Mouse (Mus musculus): Measurements from ENCODE around the gene Hacl1. TPM values are rescaled to one million over a fixed set of nuclear protein-coding genes. Genes with fewer than 3 reads are reported as not detected.

Gene Hacl1
- total and polyA plus RNA-seq, 2 experiments: 631 to 647 TPM

DNA sequence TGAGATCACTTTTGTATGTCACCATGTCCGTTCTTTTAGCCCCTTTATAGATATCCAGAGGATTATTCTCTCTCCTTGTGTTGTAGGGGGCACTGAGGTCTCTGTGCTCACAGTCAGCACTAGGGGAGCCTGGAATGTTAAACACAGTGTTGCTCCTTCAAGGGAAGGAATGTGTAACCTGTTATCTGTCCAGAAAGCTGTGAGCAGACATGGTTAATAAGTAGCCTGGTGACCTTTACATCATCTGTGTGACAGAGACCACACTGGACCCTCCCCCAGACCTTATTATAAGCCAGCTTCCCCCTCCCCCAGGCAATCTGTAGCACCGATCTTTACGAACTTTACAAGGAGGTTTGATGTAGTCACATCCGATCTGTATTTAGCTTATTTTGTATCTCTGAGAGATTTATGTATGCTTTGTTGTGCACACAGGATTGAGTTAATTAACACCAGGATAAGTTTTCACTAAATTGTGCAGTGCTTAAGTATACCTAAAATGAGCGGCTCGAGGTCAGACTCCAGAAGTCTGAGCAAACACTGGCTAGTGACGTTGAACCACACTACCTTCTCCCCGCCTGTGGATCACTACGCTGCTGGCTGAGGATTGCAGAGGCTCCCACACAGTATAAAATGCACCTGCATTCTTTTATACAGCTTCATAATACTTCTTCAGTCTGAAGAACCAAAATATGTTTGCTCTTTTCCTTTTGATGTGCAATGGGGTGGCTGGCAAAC, 75.4 kb downstream of the Hacl1 start:
- WGBS: 47% methylated on average over 9 of the region's 9 CpGs
- DNase-seq (ENCODE audit: extremely low read depth, low read depth, low spot score): peak; percentile 10
- no peaks in the 10 kb centered on the region for H3K27me3 ChIP-seq (ENCODE audit: control insufficient read depth, insufficient read depth, low read length)
- H3K4me1 ChIP-seq (ENCODE audit: control insufficient read depth, insufficient read depth, low read length): no peaks in the 10 kb centered on the region
- TF ChIP-seq CTCF (IDR thresholded peaks at IDR 0.05; ENCODE audit: low read depth, low read length): no peak
- no peak for TF ChIP-seq POLR2A (IDR thresholded peaks at IDR 0.05; ENCODE audit: extremely low read depth, insufficient read depth, low read length)
- H3K9ac ChIP-seq (ENCODE audit: low read depth, low read length): no peak overlapping the region
- no peaks in the 10 kb centered on the region for H3K79me2 ChIP-seq (ENCODE audit: control insufficient read depth, insufficient read depth, low read length)
- no peak overlapping the region for H3K27ac ChIP-seq (replicated peaks; ENCODE audit: insufficient read depth, low read depth, low read length)
- no peak overlapping the region for H3K4me3 ChIP-seq (ENCODE audit: insufficient read depth, low read depth, low read length)
- H3K36me3 ChIP-seq (ENCODE audit: control insufficient read depth, insufficient read depth, low read length): no peaks in the 10 kb centered on the region

DNA sequence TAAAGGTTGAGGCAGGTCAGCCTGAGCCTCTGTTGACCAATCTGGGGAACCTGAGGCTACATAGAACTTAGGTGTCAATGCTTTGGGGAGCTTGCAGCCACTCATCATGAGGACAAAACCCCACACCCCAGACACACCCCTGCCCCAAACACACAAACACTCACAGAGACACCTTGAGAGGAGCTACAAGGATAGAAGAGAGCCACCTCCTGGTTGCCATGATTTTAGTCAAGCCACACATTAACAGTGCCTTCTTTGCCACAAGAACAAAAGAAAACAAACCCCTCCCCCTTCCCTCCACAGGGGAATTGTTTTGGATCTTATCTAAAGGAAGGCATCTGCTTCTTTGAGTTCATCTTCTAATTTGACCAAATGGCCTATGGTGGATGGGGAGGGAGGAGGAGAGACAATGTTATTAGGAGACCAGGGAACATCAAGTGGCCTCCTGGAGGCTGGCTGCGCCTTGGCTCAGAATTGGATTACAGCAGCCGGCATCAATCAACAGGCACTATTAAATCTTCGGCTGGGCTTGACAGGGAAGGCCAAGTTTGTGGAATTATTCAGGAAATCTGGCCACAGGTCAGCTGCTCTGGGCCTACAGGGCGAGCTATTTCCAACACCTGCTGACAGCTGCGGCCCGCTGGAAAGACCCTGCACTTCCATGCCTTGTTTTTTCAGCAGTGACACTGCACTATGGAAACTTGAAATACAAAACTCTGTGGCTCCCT, 76.5 kb downstream of the Hacl1 start:
- DNase-seq (ENCODE audit: extremely low read depth, low read depth, low spot score): peak; percentile 3
- Histone ChIP-seq H3K4me3 (ENCODE audit: insufficient read depth, low read depth, low read length) (no peak overlapping the region), H3K27me3 (ENCODE audit: control insufficient read depth, insufficient read depth, low read length) (no peaks in the 10 kb centered on the region), H3K27ac (replicated peaks; ENCODE audit: insufficient read depth, low read depth, low read length) (no peak overlapping the region), H3K36me3 (ENCODE audit: control insufficient read depth, insufficient read depth, low read length) (no peaks in the 10 kb centered on the region), H3K79me2 (ENCODE audit: control insufficient read depth, insufficient read depth, low read length) (no peaks in the 10 kb centered on the region), H3K9ac (ENCODE audit: low read depth, low read length) (no peak overlapping the region), H3K4me1 (ENCODE audit: control insufficient read depth, insufficient read depth, low read length) (no peaks in the 10 kb centered on the region)
- 58% methylated on average over 6 of the region's 6 CpGs for WGBS
- TF ChIP-seq CTCF (IDR thresholded peaks at IDR 0.05; ENCODE audit: low read depth, low read length) (no peak), POLR2A (IDR thresholded peaks at IDR 0.05; ENCODE audit: extremely low read depth, insufficient read depth, low read length) (no peak)

DNA sequence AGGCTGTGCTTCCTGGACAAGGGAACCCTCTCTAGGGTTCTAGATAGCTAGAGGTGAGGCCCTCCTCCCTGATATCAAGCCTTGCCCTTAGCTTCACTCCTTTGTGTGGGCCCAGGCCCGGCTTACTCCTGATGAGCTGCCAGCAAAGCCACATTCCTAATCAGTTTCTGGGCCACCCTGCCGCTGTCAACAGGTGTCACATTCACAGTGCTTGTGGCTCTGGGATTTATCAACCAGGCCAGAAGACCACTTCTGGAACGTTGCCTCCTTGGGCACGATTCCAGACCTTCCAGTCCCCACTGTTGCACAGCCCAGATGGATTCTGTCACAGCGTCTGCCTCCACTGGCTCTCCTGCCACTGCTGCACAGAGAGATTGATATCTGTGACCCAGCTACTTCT, 80.2 kb downstream of the Hacl1 start:
- TF ChIP-seq CTCF (IDR thresholded peaks at IDR 0.05; ENCODE audit: low read depth, low read length): no peak
- TF ChIP-seq POLR2A (IDR thresholded peaks at IDR 0.05; ENCODE audit: extremely low read depth, insufficient read depth, low read length): no peak
- no peak overlapping the region for H3K9ac ChIP-seq (ENCODE audit: low read depth, low read length)
- no peak overlapping the region for H3K4me3 ChIP-seq (ENCODE audit: insufficient read depth, low read depth, low read length)
- DNase-seq (ENCODE audit: extremely low read depth, low read depth, low spot score): no peak
- WGBS: 60% methylated on average over 5 of the region's 5 CpGs
- no peak overlapping the region for H3K27ac ChIP-seq (replicated peaks; ENCODE audit: insufficient read depth, low read depth, low read length)
- H3K4me1 ChIP-seq (ENCODE audit: control insufficient read depth, insufficient read depth, low read length): no peaks in the 10 kb centered on the region
- no peaks in the 10 kb centered on the region for H3K36me3 ChIP-seq (ENCODE audit: control insufficient read depth, insufficient read depth, low read length)
- no peaks in the 10 kb centered on the region for H3K27me3 ChIP-seq (ENCODE audit: control insufficient read depth, insufficient read depth, low read length)
- no peaks in the 10 kb centered on the region for H3K79me2 ChIP-seq (ENCODE audit: control insufficient read depth, insufficient read depth, low read length)

DNA sequence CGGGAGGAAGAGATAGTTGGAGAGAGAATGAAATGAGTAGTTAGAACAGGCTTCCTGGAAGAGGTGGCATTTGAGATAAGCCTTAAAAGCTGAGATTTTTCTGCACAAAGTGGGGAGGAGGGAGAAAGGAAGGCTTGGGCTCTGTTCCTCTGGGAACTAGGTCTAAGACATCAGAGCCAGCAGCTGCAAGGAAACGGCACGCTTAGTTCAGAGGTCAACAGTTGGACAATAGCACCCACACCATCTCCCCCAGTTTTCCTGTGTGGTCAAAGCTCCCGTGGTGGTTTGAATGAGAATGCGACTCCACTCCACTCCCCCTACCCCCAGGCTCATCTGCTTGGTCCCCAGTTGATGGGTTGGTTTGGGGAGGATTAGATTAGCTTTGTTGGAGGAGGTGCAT, 81.9 kb downstream of the Hacl1 start:
- Histone ChIP-seq H3K27me3 (ENCODE audit: control insufficient read depth, insufficient read depth, low read length) (no peaks in the 10 kb centered on the region), H3K4me3 (ENCODE audit: insufficient read depth, low read depth, low read length) (no peak overlapping the region), H3K36me3 (ENCODE audit: control insufficient read depth, insufficient read depth, low read length) (no peaks in the 10 kb centered on the region), H3K4me1 (ENCODE audit: control insufficient read depth, insufficient read depth, low read length) (no peaks in the 10 kb centered on the region), H3K79me2 (ENCODE audit: control insufficient read depth, insufficient read depth, low read length) (no peaks in the 10 kb centered on the region), H3K27ac (replicated peaks; ENCODE audit: insufficient read depth, low read depth, low read length) (no peak overlapping the region), H3K9ac (ENCODE audit: low read depth, low read length) (no peak overlapping the region)
- TF ChIP-seq CTCF (IDR thresholded peaks at IDR 0.05; ENCODE audit: low read depth, low read length): no peak
- TF ChIP-seq POLR2A (IDR thresholded peaks at IDR 0.05; ENCODE audit: extremely low read depth, insufficient read depth, low read length): no peak
- no peak for DNase-seq (ENCODE audit: extremely low read depth, low read depth, low spot score)
- 67% methylated on average over 5 of the region's 5 CpGs for WGBS

- H3K79me2 ChIP-seq (ENCODE audit: control insufficient read depth, insufficient read depth, low read length): no peaks in the 10 kb centered on the region
- TF ChIP-seq CTCF (IDR thresholded peaks at IDR 0.05; ENCODE audit: low read depth, low read length) (no peak), POLR2A (IDR thresholded peaks at IDR 0.05; ENCODE audit: extremely low read depth, insufficient read depth, low read length) (no peak)
Observed at GRCm38 (mm10) chr14:31557784-31558183, 83.3 kb downstream of the Hacl1 start.

GRCm38 (mm10) chr14:31557273-31557672, 83.8 kb downstream of the Hacl1 start:
- 90% methylated on average over 8 of the region's 8 CpGs for WGBS
- Histone ChIP-seq H3K27ac (replicated peaks; ENCODE audit: insufficient read depth, low read depth, low read length) (no peak overlapping the region), H3K9ac (ENCODE audit: low read depth, low read length) (no peak overlapping the region), H3K36me3 (ENCODE audit: control insufficient read depth, insufficient read depth, low read length) (no peaks in the 10 kb centered on the region), H3K79me2 (ENCODE audit: control insufficient read depth, insufficient read depth, low read length) (no peaks in the 10 kb centered on the region), H3K4me3 (ENCODE audit: insufficient read depth, low read depth, low read length) (no peak overlapping the region), H3K4me1 (ENCODE audit: control insufficient read depth, insufficient read depth, low read length) (no peaks in the 10 kb centered on the region), H3K27me3 (ENCODE audit: control insufficient read depth, insufficient read depth, low read length) (no peaks in the 10 kb centered on the region)
- TF ChIP-seq CTCF (IDR thresholded peaks at IDR 0.05; ENCODE audit: low read depth, low read length) (no peak), POLR2A (IDR thresholded peaks at IDR 0.05; ENCODE audit: extremely low read depth, insufficient read depth, low read length) (no peak)
- no peak for DNase-seq (ENCODE audit: extremely low read depth, low read depth, low spot score)

More at GRCm38 (mm10) chr14:31557784-31558183, 83.3 kb downstream of the Hacl1 start:
- WGBS: 87% methylated on average over 9 of the region's 9 CpGs
- DNase-seq (ENCODE audit: extremely low read depth, low read depth, low spot score): no peak
- Histone ChIP-seq H3K36me3 (ENCODE audit: control insufficient read depth, insufficient read depth, low read length) (no peaks in the 10 kb centered on the region), H3K27me3 (ENCODE audit: control insufficient read depth, insufficient read depth, low read length) (no peaks in the 10 kb centered on the region), H3K4me3 (ENCODE audit: insufficient read depth, low read depth, low read length) (no peak overlapping the region), H3K4me1 (ENCODE audit: control insufficient read depth, insufficient read depth, low read length) (no peaks in the 10 kb centered on the region), H3K9ac (ENCODE audit: low read depth, low read length) (no peak overlapping the region), H3K27ac (replicated peaks; ENCODE audit: insufficient read depth, low read depth, low read length) (no peak overlapping the region)

Data from liver, adult 2 months (tissue).